Mouse (Mus musculus): ENCODE results near the gene Olfr350. TPM values are rescaled to one million over a fixed set of nuclear protein-coding genes. Genes with fewer than 3 reads are reported as not detected.

Gene Olfr350
- not detected in 2 replicates for polyA plus RNA-seq (2014; fragmentation: Nextera tagmentation; extraction: Ambion mirVana)

DNA sequence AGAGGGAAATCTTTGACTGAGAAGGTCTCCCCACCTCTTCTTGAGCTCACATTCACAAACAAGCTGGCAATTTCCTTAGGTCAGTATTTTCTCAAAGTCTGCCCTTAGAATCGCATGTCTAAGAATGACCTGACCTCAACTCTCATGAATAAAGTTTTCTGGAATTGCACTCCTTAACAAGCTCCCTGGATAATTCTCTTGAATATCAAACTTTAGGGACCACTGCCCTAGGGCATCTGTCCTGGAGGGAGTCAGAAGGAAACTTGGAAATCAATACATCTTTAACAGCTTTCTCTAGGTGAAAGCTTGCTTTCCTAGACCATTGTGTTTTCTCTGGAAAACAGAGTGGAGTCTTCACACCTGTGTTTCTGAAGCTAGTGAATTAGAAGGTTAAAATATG, at the start of gene Olfr350:
Gene Olfr350 (plus strand): TSS at position 301 of the 400 bp plus-strand sequence.
- Histone ChIP-seq H3K4me3 (ENCODE audit: low read depth, low read length) (no peak within 1 kb of the TSS), H3K27me3 (replicated peaks; ENCODE audit: control insufficient read depth, insufficient read depth, low read length) (no peaks in the 10 kb centered on the region), H3K36me3 (ENCODE audit: control insufficient read depth, insufficient read depth, low read length) (no peaks in the 10 kb centered on the region), H3K9me3 (ENCODE audit: control insufficient read depth, low read length) (peaks cover 14% of the 10 kb centered on the region; the same call in 1 of the 2 replicates), H3K4me2 (ENCODE audit: low read depth, low read length) (no peak within 1 kb of the TSS), H3K9ac (ENCODE audit: low read depth, low read length) (no peak within 1 kb of the TSS), H3K4me1 (ENCODE audit: control insufficient read depth, insufficient read depth, low read length) (no peaks in the 10 kb centered on the region), H3K27ac (replicated peaks; ENCODE audit: low read depth, low read length) (no peak within 1 kb of the TSS)
- ATAC-seq (ENCODE audit: low read depth), result no peak
- WGBS, result 80% methylated on average over 1 of the region's 1 CpGs
- no peak for DNase-seq (ENCODE audit: low spot score)

- DNase-seq (ENCODE audit: low spot score) (no peak), ATAC-seq (ENCODE audit: low read depth) (no peak)
- H3K9ac ChIP-seq (ENCODE audit: low read depth, low read length), result no peak within 1 kb of the TSS
- H3K4me2 ChIP-seq (ENCODE audit: low read depth, low read length), result no peak within 1 kb of the TSS
- H3K4me3 ChIP-seq (ENCODE audit: low read depth, low read length), result no peak within 1 kb of the TSS
- no peaks in the 10 kb centered on the region for H3K36me3 ChIP-seq (ENCODE audit: control insufficient read depth, insufficient read depth, low read length)
- H3K27me3 ChIP-seq (replicated peaks; ENCODE audit: control insufficient read depth, insufficient read depth, low read length), result no peaks in the 10 kb centered on the region
- H3K9me3 ChIP-seq (ENCODE audit: control insufficient read depth, low read length), result peaks cover 12% of the 10 kb centered on the region; the same call in 1 of the 2 replicates
- WGBS, result 61% methylated on average over 1 of the region's 1 CpGs
- H3K4me1 ChIP-seq (ENCODE audit: control insufficient read depth, insufficient read depth, low read length), result no peaks in the 10 kb centered on the region
- no peak within 1 kb of the TSS for H3K27ac ChIP-seq (replicated peaks; ENCODE audit: low read depth, low read length)
These were observed 29.2 kb upstream of the Olfr350 start, which contains the start of gene Olfr3 for GRCm38 (mm10) chr2:36816932-36817331. Gene Olfr3 (minus strand): TSS chr2:36817032.

DNA sequence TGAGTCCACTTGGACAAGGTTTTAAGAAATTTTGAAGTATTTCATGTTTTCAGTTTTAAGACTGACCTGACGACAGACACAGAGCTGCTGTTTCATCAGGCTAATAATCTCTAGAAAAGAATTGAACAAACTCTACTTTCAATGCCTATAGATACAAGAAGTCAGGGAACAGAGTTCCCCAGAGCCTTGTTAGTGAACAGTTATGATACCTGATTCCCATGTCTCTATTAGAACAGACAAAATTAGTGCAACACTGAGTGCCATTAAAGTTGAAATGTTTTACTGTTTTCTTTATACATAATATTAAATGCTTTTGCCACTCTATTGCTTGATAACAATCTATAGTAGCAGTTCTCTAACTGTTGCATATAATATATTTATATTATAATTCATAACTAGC, 16.4 kb downstream of the Olfr350 start, which contains the start of gene Olfr351:
Gene Olfr351 (minus strand): TSS at position 101 of the 400 bp plus-strand sequence.
- WGBS, result 79% methylated on average over 1 of the region's 1 CpGs
- Histone ChIP-seq H3K27me3 (replicated peaks; ENCODE audit: control insufficient read depth, insufficient read depth, low read length) (no peaks in the 10 kb centered on the region), H3K27ac (replicated peaks; ENCODE audit: low read depth, low read length) (no peak within 1 kb of the TSS), H3K4me1 (ENCODE audit: control insufficient read depth, insufficient read depth, low read length) (no peaks in the 10 kb centered on the region), H3K9ac (ENCODE audit: low read depth, low read length) (no peak within 1 kb of the TSS), H3K9me3 (ENCODE audit: control insufficient read depth, low read length) (no peaks in the 10 kb centered on the region), H3K4me3 (ENCODE audit: low read depth, low read length) (no peak within 1 kb of the TSS), H3K36me3 (ENCODE audit: control insufficient read depth, insufficient read depth, low read length) (no peaks in the 10 kb centered on the region), H3K4me2 (ENCODE audit: low read depth, low read length) (no peak within 1 kb of the TSS)
- ATAC-seq (ENCODE audit: low read depth), result no peak
- DNase-seq (ENCODE audit: low spot score), result no peak

DNA sequence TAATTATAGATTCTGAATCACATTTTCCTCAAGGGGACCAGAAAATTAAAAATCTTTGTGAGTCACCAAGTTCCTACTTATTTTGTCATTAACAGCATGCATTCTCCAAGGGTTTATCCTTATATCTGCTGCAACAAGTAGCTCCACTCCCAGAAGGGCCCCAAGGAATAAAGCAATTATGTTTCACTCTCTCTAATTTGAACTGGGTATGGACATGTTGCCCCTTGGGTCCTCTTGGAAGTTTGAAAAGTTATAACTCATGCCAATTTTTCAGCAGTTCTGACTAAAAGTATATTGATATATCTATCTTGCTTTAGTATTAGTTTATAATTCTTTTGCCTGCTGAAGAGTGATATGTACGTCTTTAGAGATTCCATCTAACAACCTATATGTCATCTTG, 22.1 kb downstream of the Olfr350 start, which contains the start of gene Olfr352:
Gene Olfr352 (plus strand): TSS at position 301 of the 400 bp plus-strand sequence.
- 81% methylated on average over 1 of the region's 1 CpGs for WGBS
- no peak within 1 kb of the TSS for H3K9ac ChIP-seq (ENCODE audit: low read depth, low read length)
- ATAC-seq (ENCODE audit: low read depth), result no peak

DNA sequence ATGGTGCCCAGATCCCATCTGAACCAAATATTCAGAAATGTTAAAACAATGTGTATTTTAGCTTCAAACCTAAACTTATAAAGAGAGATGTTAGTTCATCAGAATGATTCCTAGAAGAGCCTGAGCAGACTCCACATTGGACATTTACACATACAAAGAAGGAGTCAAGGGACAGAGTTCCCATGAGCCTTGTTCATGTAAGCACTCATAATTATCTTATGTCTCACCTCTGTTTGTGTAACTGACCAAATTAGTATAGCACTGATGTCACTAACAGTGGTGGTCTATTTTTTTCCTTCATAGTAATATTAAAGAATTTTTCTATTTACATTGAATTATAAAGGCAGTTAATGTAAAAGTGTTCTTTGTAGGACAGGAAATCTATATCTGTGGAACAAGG, 46.7 kb downstream of the Olfr350 start, which contains the start of gene Olfr353:
Gene Olfr353 (minus strand): TSS at position 101 of the 400 bp plus-strand sequence.
- Histone ChIP-seq H3K4me1 (ENCODE audit: control insufficient read depth, insufficient read depth, low read length) (no peaks in the 10 kb centered on the region), H3K9me3 (ENCODE audit: control insufficient read depth, low read length) (0 out of 2 replicates have a peak, but pooled peaks cover 4% of the 10 kb centered on the region), H3K4me2 (ENCODE audit: low read depth, low read length) (no peak within 1 kb of the TSS), H3K9ac (ENCODE audit: low read depth, low read length) (no peak within 1 kb of the TSS), H3K27me3 (replicated peaks; ENCODE audit: control insufficient read depth, insufficient read depth, low read length) (no peaks in the 10 kb centered on the region), H3K4me3 (ENCODE audit: low read depth, low read length) (no peak within 1 kb of the TSS), H3K27ac (replicated peaks; ENCODE audit: low read depth, low read length) (no peak within 1 kb of the TSS), H3K36me3 (ENCODE audit: control insufficient read depth, insufficient read depth, low read length) (no peaks in the 10 kb centered on the region)
- ATAC-seq (ENCODE audit: low read depth) (no peak), DNase-seq (ENCODE audit: low spot score) (no peak)

More for the DNA sequence above, 22.1 kb downstream of the Olfr350 start, which contains the start of gene Olfr352:
- Histone ChIP-seq H3K36me3 (ENCODE audit: control insufficient read depth, insufficient read depth, low read length) (no peaks in the 10 kb centered on the region), H3K4me3 (ENCODE audit: low read depth, low read length) (no peak within 1 kb of the TSS), H3K9me3 (ENCODE audit: control insufficient read depth, low read length) (0 out of 2 replicates have a peak, but pooled peaks cover 5% of the 10 kb centered on the region), H3K4me2 (ENCODE audit: low read depth, low read length) (no peak within 1 kb of the TSS), H3K27me3 (replicated peaks; ENCODE audit: control insufficient read depth, insufficient read depth, low read length) (no peaks in the 10 kb centered on the region), H3K27ac (replicated peaks; ENCODE audit: low read depth, low read length) (no peak within 1 kb of the TSS), H3K4me1 (ENCODE audit: control insufficient read depth, insufficient read depth, low read length) (no peaks in the 10 kb centered on the region)
- peak; percentile 1 for DNase-seq (ENCODE audit: low spot score)

DNA sequence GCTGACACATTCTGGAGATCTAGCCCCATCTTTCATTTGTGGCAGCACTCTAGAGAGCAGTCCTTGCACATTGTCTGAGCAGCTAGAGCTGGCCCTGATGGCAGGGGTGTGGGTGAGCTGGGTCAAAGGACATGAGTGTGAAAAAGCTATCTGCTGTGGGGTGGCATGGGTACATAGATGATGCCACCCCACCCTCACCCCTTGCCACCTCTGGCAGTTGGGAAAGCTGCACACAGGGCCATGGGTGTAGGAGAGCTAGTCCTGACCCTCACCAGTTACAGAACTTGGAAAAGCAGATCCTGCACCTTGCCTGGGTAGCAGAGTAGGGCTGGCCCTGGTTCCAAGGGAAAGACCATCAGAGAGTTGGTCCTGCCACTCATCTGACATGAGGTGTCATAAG, 51.0 kb downstream of the Olfr350 start:
- Histone ChIP-seq H3K27ac (replicated peaks; ENCODE audit: low read depth, low read length) (no peak overlapping the region), H3K4me3 (ENCODE audit: low read depth, low read length) (no peak overlapping the region), H3K36me3 (ENCODE audit: control insufficient read depth, insufficient read depth, low read length) (no peaks in the 10 kb centered on the region), H3K27me3 (replicated peaks; ENCODE audit: control insufficient read depth, insufficient read depth, low read length) (no peaks in the 10 kb centered on the region), H3K9me3 (ENCODE audit: control insufficient read depth, low read length) (0 out of 2 replicates have a peak, but pooled peaks cover 4% of the 10 kb centered on the region), H3K9ac (ENCODE audit: low read depth, low read length) (no peak overlapping the region), H3K4me2 (ENCODE audit: low read depth, low read length) (no peak overlapping the region), H3K4me1 (ENCODE audit: control insufficient read depth, insufficient read depth, low read length) (no peaks in the 10 kb centered on the region)
- DNase-seq (ENCODE audit: low spot score), result no peak
- no peak for ATAC-seq (ENCODE audit: low read depth)

Other genes with a start within 250 kb of the Olfr350 start
- gene Olfr345, start 206.3 kb upstream of the Olfr350 start, polyA plus RNA-seq (2014; fragmentation: Nextera tagmentation; extraction: Ambion mirVana), result not detected in 2 replicates
- not detected in 2 replicates for gene Olfr346, start 160.5 kb upstream of the Olfr350 start, polyA plus RNA-seq (2014; fragmentation: Nextera tagmentation; extraction: Ambion mirVana)
- not detected in 2 replicates for gene Olfr347, start 114.4 kb upstream of the Olfr350 start, polyA plus RNA-seq (2014; fragmentation: Nextera tagmentation; extraction: Ambion mirVana)
- gene Olfr348, start 62.0 kb upstream of the Olfr350 start, polyA plus RNA-seq (2014; fragmentation: Nextera tagmentation; extraction: Ambion mirVana), result not detected in 2 replicates
- gene Olfr50, start 55.8 kb upstream of the Olfr350 start, polyA plus RNA-seq (2014; fragmentation: Nextera tagmentation; extraction: Ambion mirVana), result 0.09 and 0.25 TPM in 2 replicates
- gene Olfr3, start 29.3 kb upstream of the Olfr350 start, polyA plus RNA-seq (2014; fragmentation: Nextera tagmentation; extraction: Ambion mirVana), result not detected in 2 replicates
- gene Olfr351, start 16.4 kb downstream of the Olfr350 start, polyA plus RNA-seq (2014; fragmentation: Nextera tagmentation; extraction: Ambion mirVana), result not detected in 2 replicates
- not detected in 2 replicates for gene Olfr352, start 22.1 kb downstream of the Olfr350 start, polyA plus RNA-seq (2014; fragmentation: Nextera tagmentation; extraction: Ambion mirVana)
- gene Olfr353, start 46.6 kb downstream of the Olfr350 start, polyA plus RNA-seq (2014; fragmentation: Nextera tagmentation; extraction: Ambion mirVana), result not detected in 2 replicates
- not detected in 2 replicates for gene Olfr354, start 59.4 kb downstream of the Olfr350 start, polyA plus RNA-seq (2014; fragmentation: Nextera tagmentation; extraction: Ambion mirVana)
- gene Olfr355, start 82.6 kb downstream of the Olfr350 start, polyA plus RNA-seq (2014; fragmentation: Nextera tagmentation; extraction: Ambion mirVana), result not detected in 2 replicates
- not detected in 2 replicates for gene Olfr356, start 90.8 kb downstream of the Olfr350 start, polyA plus RNA-seq (2014; fragmentation: Nextera tagmentation; extraction: Ambion mirVana)
- not detected in 2 replicates for gene Olfr357, start 147.5 kb downstream of the Olfr350 start, polyA plus RNA-seq (2014; fragmentation: Nextera tagmentation; extraction: Ambion mirVana)
- 0.06 TPM in 1 of 2 replicates, not detected in the other for gene Olfr358, start 163.0 kb downstream of the Olfr350 start, polyA plus RNA-seq (2014; fragmentation: Nextera tagmentation; extraction: Ambion mirVana)
- not detected in 2 replicates for gene Olfr360, start 219.4 kb downstream of the Olfr350 start, polyA plus RNA-seq (2014; fragmentation: Nextera tagmentation; extraction: Ambion mirVana)
- not detected in 2 replicates for gene Olfr361, start 243.0 kb downstream of the Olfr350 start, polyA plus RNA-seq (2014; fragmentation: Nextera tagmentation; extraction: Ambion mirVana)

All from embryonic facial prominence, embryonic 14.5 days (tissue).